Mouse (Mus musculus) embryonic facial prominence, embryonic 14.5 days (tissue): ENCODE measurements around the gene Jade2. TPM values are rescaled to one million over a fixed set of nuclear protein-coding genes. Genes with fewer than 3 reads are reported as not detected.

Experiments used
- ATAC-seq: fragments of 200-750 bp; cut with Nextera tagmentation; 2 replicates; pipeline ENCODE4 v1.8.0; 2017; ENCODE audit warnings: low read depth, moderate number of reproducible peaks, moderate TSS enrichment
- DNase-seq: peaks from one replicate; pipeline ENCODE4 v3.0.0-alpha.2; 2015; ENCODE audit warnings: low spot score
- H3K27ac ChIP-seq: fragments of 300-500 bp; sonication (generic); replicated peaks from 2 replicates; pipeline ENCODE4 v1.5.1; 2014; ENCODE audit warnings: low read depth, mild to moderate bottlenecking, low read length, moderate library complexity
- H3K27me3 ChIP-seq: fragments of 300-500 bp; sonication (generic); replicated peaks from 2 replicates; pipeline ENCODE4 v1.6.1; 2014; ENCODE audit warnings: low read length; ENCODE audit not compliant: control insufficient read depth, insufficient read depth
- H3K36me3 ChIP-seq: fragments of 300-500 bp; sonication (generic); 2 replicates; pipeline ENCODE4 v1.6.1; 2014; ENCODE audit warnings: low read length, mixed read lengths; ENCODE audit not compliant: control insufficient read depth, insufficient read depth
- H3K4me1 ChIP-seq: fragments of 300-500 bp; sonication (generic); 2 replicates; pipeline ENCODE4 v1.6.1; 2014; ENCODE audit warnings: antibody characterized with exemption, low read length; ENCODE audit not compliant: control insufficient read depth, insufficient read depth
- H3K4me2 ChIP-seq: fragments of 300-500 bp; sonication (generic); 2 replicates; pipeline ENCODE4 v1.6.1; 2014; ENCODE audit warnings: low read depth, mild to moderate bottlenecking, low read length, moderate library complexity, mixed read lengths
- H3K4me3 ChIP-seq: fragments of 300-500 bp; sonication (generic); 2 replicates; pipeline ENCODE4 v1.5.1; 2014; ENCODE audit warnings: low read depth, mild to moderate bottlenecking, low read length
- H3K9ac ChIP-seq: fragments of 300-500 bp; sonication (generic); 2 replicates; pipeline ENCODE4 v1.6.1; 2014; ENCODE audit warnings: low read depth, mild to moderate bottlenecking, low read length, moderate library complexity, mixed read lengths
- H3K9me3 ChIP-seq: fragments of 300-500 bp; sonication (generic); 2 replicates; pipeline ENCODE4 v1.6.1; 2016; ENCODE audit warnings: low read length; ENCODE audit not compliant: control insufficient read depth
- WGBS: fragments of 180-500 bp; shearing (Covaris S2); extraction: QIAGEN DNeasy Blood & Tissue Kit; methylation state at CpG from one replicate; pipeline ENCODE4 v1.1.7; 2014; 5-methylcytosine and 5-hydroxymethylcytosine counted together
- polyA plus RNA-seq: library from polyadenylated mRNA; unstranded; fragments of >200 nt; fragmentation: Nextera tagmentation; extraction: Ambion mirVana; gene quantifications from 2 replicates; pipeline ENCODE4 v1.2.1, GENCODE M21; 2014

The Jade2 gene
- polyA plus RNA-seq, 1 experiment from 2014 or later: 1.1 TPM

DNA sequence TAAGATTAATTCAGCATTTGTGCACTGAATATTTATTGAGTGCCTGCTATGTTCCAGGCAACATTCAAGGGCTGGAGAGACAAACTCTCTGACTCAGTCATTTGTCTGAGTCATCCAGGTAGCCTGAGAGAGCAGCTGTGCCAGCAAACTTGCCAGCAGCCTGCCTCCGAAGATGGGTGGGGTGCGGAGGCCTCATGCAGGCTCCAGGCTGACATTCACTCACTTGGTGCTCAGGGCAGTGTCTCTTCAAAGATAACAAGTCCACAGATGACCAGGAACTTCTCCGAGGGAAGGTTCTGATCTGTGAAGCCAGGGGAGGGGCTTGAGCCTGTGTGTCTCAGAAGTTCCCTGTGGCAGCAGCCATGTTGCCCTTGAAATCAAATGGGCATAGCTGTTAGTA lies 8.6 kb upstream of the Jade2 start:
- Histone ChIP-seq H3K36me3 (no peaks in the 10 kb centered on the region), H3K9ac (no peak overlapping the region), H3K4me2 (no peak overlapping the region), H3K9me3 (no peaks in the 10 kb centered on the region), H3K4me1 (no peaks in the 10 kb centered on the region), H3K4me3 (no peak overlapping the region), H3K27me3 (no peaks in the 10 kb centered on the region), H3K27ac (no peak overlapping the region)
- WGBS: 67% methylated on average over 3 of the region's 3 CpGs
- DNase-seq (no peak), ATAC-seq (no peak)

GRCm38 (mm10) chr11:51860666-51861065 lies 3.2 kb upstream of the Jade2 start:
- Histone ChIP-seq H3K4me2 (no peak overlapping the region), H3K4me1 (peaks cover 4% of the 10 kb centered on the region; the same call in 1 of the 2 replicates), H3K9me3 (no peaks in the 10 kb centered on the region), H3K9ac (no peak overlapping the region), H3K36me3 (no peaks in the 10 kb centered on the region), H3K27me3 (no peaks in the 10 kb centered on the region), H3K4me3 (no peak overlapping the region), H3K27ac (no peak overlapping the region)
- no peak for ATAC-seq
- WGBS: 78% methylated on average over 8 of the region's 8 CpGs
- DNase-seq: no peak

- Histone ChIP-seq H3K4me1 (peaks cover 11% of the 10 kb centered on the region), H3K4me2 (no peak overlapping the region), H3K4me3 (no peak overlapping the region), H3K36me3 (no peaks in the 10 kb centered on the region), H3K27ac (no peak overlapping the region), H3K9me3 (no peaks in the 10 kb centered on the region), H3K9ac (no peak overlapping the region), H3K27me3 (no peaks in the 10 kb centered on the region)
- DNase-seq (no peak), ATAC-seq (no peak)
- WGBS: 17% methylated on average over 2 of the region's 2 CpGs
These were observed 2.1 kb upstream of the Jade2 start for GRCm38 (mm10) chr11:51859561-51859960.

DNA sequence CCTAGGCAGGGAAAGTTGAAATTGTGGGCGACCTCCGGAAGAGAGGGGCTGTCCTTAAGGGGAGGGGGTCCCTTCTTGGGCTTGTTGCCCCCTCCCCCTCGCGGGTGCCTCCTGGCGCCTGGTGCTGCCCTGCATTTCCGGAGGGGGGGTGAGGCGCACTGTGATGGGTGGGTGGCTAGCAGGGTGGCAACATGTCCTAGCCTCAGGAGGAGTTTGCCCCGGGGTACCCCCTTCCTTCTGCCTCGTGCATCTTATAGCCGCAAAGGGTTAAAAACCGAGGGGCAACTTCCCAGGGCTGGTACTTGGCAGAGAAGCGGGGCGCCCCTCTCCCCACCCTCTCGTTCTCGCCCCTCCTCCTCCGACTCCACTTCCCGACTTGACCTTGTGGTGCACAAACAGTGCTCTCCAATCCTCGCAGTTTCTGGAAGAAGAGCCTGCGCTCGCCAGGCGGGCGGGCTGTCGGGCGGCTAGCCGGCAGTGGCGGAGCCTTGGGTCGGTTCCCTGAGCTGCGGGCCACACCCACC lies 1.1 kb upstream of the Jade2 start:
- peak; percentile 86 for DNase-seq

GRCm38 (mm10) chr11:51857818-51858527 lies 520 bp upstream of the Jade2 start:
- Histone ChIP-seq H3K9me3 (no peaks in the 10 kb centered on the region), H3K4me3 (peak overlapping the region; percentile 74), H3K36me3 (no peaks in the 10 kb centered on the region), H3K9ac (peak overlapping the region; percentile 78), H3K4me1 (peaks cover 18% of the 10 kb centered on the region), H3K4me2 (peak overlapping the region; percentile 90), H3K27me3 (no peaks in the 10 kb centered on the region), H3K27ac (peak overlapping the region; percentile 96)
- peak; percentile 87 for DNase-seq
- ATAC-seq: peak; percentile 51
- 1% methylated on average over 43 of the region's 52 CpGs for WGBS

More for the DNA sequence above, 1.1 kb upstream of the Jade2 start:
- WGBS: 0% methylated on average over 15 of the region's 28 CpGs
- Histone ChIP-seq H3K4me3 (peak overlapping the region; percentile 74), H3K36me3 (no peaks in the 10 kb centered on the region), H3K4me2 (peak overlapping the region; percentile 90), H3K9me3 (no peaks in the 10 kb centered on the region), H3K27me3 (no peaks in the 10 kb centered on the region), H3K27ac (peak overlapping the region; percentile 96), H3K4me1 (peaks cover 15% of the 10 kb centered on the region), H3K9ac (peak overlapping the region; percentile 78)
- ATAC-seq: peak; percentile 24

GRCm38 (mm10) chr11:51856616-51857080 lies 805 bp downstream of the Jade2 start:
- Histone ChIP-seq H3K4me1 (peaks cover 22% of the 10 kb centered on the region), H3K27ac (peak overlapping the region; percentile 96), H3K27me3 (no peaks in the 10 kb centered on the region), H3K4me3 (peak overlapping the region; percentile 74), H3K36me3 (no peaks in the 10 kb centered on the region), H3K4me2 (peak overlapping the region; percentile 90), H3K9ac (peak overlapping the region; percentile 78), H3K9me3 (no peaks in the 10 kb centered on the region)
- DNase-seq (peak; percentile 35), ATAC-seq (no peak)
- WGBS: under 1% methylated on average over 27 of the region's 41 CpGs

DNA sequence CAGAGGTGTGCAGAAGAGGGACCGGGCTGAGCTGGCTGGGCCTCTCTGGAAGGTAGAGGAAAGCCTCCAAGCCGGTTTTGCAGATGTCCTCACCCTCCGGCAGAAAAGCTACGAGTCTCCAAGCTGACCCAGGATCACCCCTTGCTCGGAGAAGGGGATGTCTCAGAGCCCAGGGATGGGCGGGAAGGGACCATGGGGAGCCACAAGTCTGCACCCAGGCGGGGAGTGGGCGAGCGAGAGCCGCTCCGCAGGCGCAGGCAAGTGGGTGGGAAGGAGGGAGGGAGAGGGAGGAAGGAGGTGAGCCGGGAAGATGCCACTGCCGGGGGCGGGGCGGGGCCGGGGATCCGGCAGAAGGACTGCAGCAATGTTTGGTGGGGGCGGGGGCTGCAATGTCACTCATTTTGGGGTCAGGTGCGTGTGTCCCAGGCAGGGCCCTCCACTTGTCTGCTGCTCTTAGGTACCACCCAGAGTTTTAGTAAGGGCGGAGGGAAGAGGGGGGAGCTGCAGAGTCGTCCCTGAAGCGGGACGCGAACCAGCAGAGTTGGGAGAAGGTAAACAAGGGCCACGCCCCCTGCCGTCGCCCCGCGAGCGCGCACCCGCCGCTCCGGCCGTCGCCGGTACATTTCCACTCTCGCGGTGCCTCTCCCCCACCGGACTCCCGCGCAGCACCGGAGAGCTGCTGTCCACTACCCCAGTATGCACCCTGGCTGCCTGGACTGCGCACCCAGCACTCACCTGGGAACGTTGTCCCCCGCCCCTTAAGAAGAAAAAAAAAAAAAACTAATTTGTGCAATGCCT lies 1.4 kb downstream of the Jade2 start:
- peaks cover 22% of the 10 kb centered on the region for H3K4me1 ChIP-seq
- no peaks in the 10 kb centered on the region for H3K9me3 ChIP-seq
- peak overlapping the region; percentile 90 for H3K4me2 ChIP-seq
- H3K4me3 ChIP-seq: peak overlapping the region; percentile 74
- H3K27ac ChIP-seq: peak overlapping the region; percentile 96
- under 1% methylated on average over 36 of the region's 47 CpGs for WGBS
- ATAC-seq: peak; percentile 51
- H3K27me3 ChIP-seq: no peaks in the 10 kb centered on the region
- H3K36me3 ChIP-seq: no peaks in the 10 kb centered on the region
- H3K9ac ChIP-seq: peak overlapping the region; percentile 78
- DNase-seq: no peak

GRCm38 (mm10) chr11:51854981-51855817 lies 2.3 kb downstream of the Jade2 start:
- H3K4me3 ChIP-seq: peak overlapping the region; percentile 74
- ATAC-seq (peak; percentile 82), DNase-seq (peak; percentile 92)
- peaks cover 22% of the 10 kb centered on the region for H3K4me1 ChIP-seq
- peak overlapping the region; percentile 78 for H3K9ac ChIP-seq
- no peaks in the 10 kb centered on the region for H3K27me3 ChIP-seq
- H3K27ac ChIP-seq: peak overlapping the region; percentile 96
- peak overlapping the region; percentile 90 for H3K4me2 ChIP-seq
- no peaks in the 10 kb centered on the region for H3K36me3 ChIP-seq
- H3K9me3 ChIP-seq: no peaks in the 10 kb centered on the region
- WGBS: 3% methylated on average over 31 of the region's 42 CpGs
